Mouse (Mus musculus) hindbrain, embryonic 12.5 days (tissue): ENCODE data around the gene Col13a1. TPM values are rescaled to one million over a fixed set of nuclear protein-coding genes. Genes with fewer than 3 reads are reported as not detected.

ENCODE experiments used
- ATAC-seq: fragments of 200-750 bp; cut with Nextera tagmentation; 2 replicates; pipeline ENCODE4 v1.8.0; 2017; ENCODE audit warnings: moderate TSS enrichment; ENCODE audit not compliant: low FRiP score
- H3K27ac ChIP-seq: fragments of 300-500 bp; sonication (generic); 2 replicates; pipeline ENCODE4 v1.5.1; 2016; ENCODE audit warnings: mild to moderate bottlenecking
- H3K27me3 ChIP-seq: fragments of 300-500 bp; sonication (generic); 2 replicates; pipeline ENCODE4 v1.6.1; 2016; ENCODE audit warnings: mild to moderate bottlenecking
- H3K36me3 ChIP-seq: fragments of 300-500 bp; sonication (generic); 2 replicates; pipeline ENCODE4 v1.6.1; 2016; ENCODE audit warnings: mild to moderate bottlenecking
- H3K4me1 ChIP-seq: fragments of 300-500 bp; sonication (generic); 2 replicates; pipeline ENCODE4 v1.6.1; 2016
- H3K4me2 ChIP-seq: fragments of 300-500 bp; sonication (generic); replicated peaks from 2 replicates; pipeline ENCODE4 v1.6.1; 2016; ENCODE audit warnings: mild to moderate bottlenecking
- H3K4me3 ChIP-seq: fragments of 300-500 bp; sonication (generic); 2 replicates; pipeline ENCODE4 v1.5.1; 2016; ENCODE audit warnings: mild to moderate bottlenecking
- H3K9ac ChIP-seq: fragments of 300-500 bp; sonication (generic); 2 replicates; pipeline ENCODE4 v1.6.1; 2016; ENCODE audit warnings: mild to moderate bottlenecking, moderate library complexity
- H3K9me3 ChIP-seq: fragments of 300-500 bp; sonication (generic); replicated peaks from 2 replicates; pipeline ENCODE4 v1.6.1; 2016; ENCODE audit warnings: mild to moderate bottlenecking
- WGBS: fragments of 180-500 bp; shearing (Covaris S2); methylation state at CpG from one replicate; pipeline ENCODE4 v1.1.7; 2016; 5-methylcytosine and 5-hydroxymethylcytosine counted together
- polyA plus RNA-seq: library from polyadenylated mRNA; unstranded; fragments of >200 nt; fragmentation: Nextera tagmentation; extraction: Ambion mirVana; gene quantifications from 2 replicates; pipeline ENCODE4 v1.2.1, GENCODE M21; 2016

Col13a1 gene
- polyA plus RNA-seq, 1 experiment from 2014 or later, result 3.2 TPM

DNA sequence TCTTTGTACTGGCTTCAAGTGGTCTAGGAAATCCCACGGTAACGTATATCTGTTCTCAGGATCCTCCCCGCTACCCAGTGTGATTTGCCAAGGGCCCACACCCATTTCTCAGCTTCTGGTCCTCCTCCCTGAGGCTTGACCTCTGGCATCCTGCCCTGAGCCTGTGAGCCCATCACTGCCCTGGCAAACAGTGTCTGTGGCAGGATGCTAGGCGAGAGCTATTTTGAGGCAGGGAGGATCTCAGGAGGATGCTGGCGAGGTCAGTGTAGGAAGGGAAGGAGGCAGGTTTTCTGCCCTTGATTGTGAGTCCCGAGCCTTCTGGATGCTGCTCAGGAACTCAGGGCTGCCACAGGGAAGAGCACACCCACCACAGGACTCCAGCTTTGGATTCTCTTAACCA, 22.2 kb downstream of the Col13a1 start:
- H3K4me1 ChIP-seq, result peaks cover 3% of the 10 kb centered on the region; the same call in 1 of the 2 replicates
- H3K4me2 ChIP-seq, result no peak overlapping the region
- H3K36me3 ChIP-seq, result no peaks in the 10 kb centered on the region
- no peak overlapping the region for H3K27ac ChIP-seq
- H3K4me3 ChIP-seq, result no peak overlapping the region
- H3K9me3 ChIP-seq, result no peaks in the 10 kb centered on the region
- no peak for ATAC-seq
- 73% methylated on average over 6 of the region's 6 CpGs for WGBS
- H3K27me3 ChIP-seq, result no peaks in the 10 kb centered on the region
- no peak overlapping the region for H3K9ac ChIP-seq

DNA sequence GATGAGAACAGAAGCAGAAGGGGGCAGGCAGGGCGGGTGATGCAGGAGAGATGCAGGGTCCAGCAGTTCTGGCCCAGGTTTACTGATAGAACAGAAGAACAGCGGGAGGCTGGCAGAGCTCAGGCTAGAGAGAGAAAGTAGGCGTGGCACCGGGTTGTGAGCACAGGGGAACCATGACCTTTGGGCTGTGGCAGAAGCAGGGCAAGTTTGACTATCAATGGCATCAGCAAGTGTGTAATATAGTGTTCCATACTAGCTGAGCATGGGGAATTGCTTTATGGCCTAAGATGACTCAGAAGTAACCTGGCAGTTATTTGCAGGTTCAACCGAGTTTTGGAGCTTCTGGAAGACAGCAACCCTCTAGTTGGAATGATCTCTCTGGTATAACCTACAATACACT, 25.0 kb downstream of the Col13a1 start:
- Histone ChIP-seq H3K9ac (no peak overlapping the region), H3K27ac (no peak overlapping the region), H3K27me3 (no peaks in the 10 kb centered on the region), H3K4me2 (no peak overlapping the region), H3K36me3 (no peaks in the 10 kb centered on the region), H3K4me1 (peaks cover 3% of the 10 kb centered on the region; the same call in 1 of the 2 replicates), H3K9me3 (no peaks in the 10 kb centered on the region), H3K4me3 (no peak overlapping the region)
- ATAC-seq, result no peak
- 62% methylated on average over 5 of the region's 5 CpGs for WGBS

DNA sequence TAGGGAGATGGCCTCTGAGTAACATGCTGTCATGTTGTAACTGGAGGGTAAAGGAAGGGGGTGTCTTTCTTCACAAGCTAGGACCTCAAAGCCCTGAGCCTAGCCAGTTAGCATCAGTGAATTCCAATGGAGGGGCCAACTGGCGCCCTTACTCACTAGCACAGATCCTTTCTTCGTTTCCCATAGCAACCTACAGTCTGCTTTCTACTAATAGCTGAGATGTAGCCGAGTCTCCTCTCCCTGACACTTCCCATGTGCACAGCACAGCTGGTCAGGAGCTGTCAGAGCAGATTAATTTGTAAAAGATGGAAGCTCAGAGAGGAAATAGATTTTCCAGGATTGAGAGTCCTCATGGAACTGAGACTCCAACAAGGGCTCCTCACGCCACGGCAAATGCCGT, 29.4 kb downstream of the Col13a1 start:
- H3K36me3 ChIP-seq, result no peaks in the 10 kb centered on the region
- no peaks in the 10 kb centered on the region for H3K9me3 ChIP-seq
- H3K4me2 ChIP-seq, result no peak overlapping the region
- H3K27me3 ChIP-seq, result no peaks in the 10 kb centered on the region
- no peak overlapping the region for H3K9ac ChIP-seq
- 58% methylated on average over 6 of the region's 6 CpGs for WGBS
- no peak for ATAC-seq
- H3K4me3 ChIP-seq, result no peak overlapping the region
- no peak overlapping the region for H3K27ac ChIP-seq
- peaks cover 3% of the 10 kb centered on the region; the same call in 1 of the 2 replicates for H3K4me1 ChIP-seq

DNA sequence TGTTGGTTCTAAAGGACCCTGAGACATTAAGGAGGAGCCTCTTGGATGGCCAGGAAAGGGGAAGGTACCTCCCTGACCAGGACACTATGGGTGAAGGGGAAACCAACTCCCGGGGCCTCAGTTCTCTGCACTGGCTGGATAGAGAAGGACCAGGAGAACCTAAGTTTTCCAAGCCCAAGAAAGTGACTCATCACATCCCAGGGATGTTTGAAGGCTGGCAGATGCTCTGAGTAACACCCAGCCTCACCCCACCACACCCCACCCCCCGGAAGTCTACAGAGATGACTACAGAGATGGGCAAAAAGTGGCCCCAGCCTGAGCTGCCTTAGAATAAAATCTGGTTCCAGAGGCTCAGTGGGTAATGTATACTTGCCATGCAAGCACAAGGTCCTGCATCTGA, 34.5 kb downstream of the Col13a1 start:
- no peak for ATAC-seq
- no peaks in the 10 kb centered on the region for H3K36me3 ChIP-seq
- H3K27me3 ChIP-seq, result 0 out of 2 replicates have a peak, but pooled peaks cover 1% of the 10 kb centered on the region
- 98% methylated on average over 2 of the region's 2 CpGs for WGBS
- H3K4me1 ChIP-seq, result no peaks in the 10 kb centered on the region
- no peak overlapping the region for H3K4me3 ChIP-seq
- H3K9ac ChIP-seq, result no peak overlapping the region
- no peak overlapping the region for H3K27ac ChIP-seq
- no peaks in the 10 kb centered on the region for H3K9me3 ChIP-seq
- no peak overlapping the region for H3K4me2 ChIP-seq

DNA sequence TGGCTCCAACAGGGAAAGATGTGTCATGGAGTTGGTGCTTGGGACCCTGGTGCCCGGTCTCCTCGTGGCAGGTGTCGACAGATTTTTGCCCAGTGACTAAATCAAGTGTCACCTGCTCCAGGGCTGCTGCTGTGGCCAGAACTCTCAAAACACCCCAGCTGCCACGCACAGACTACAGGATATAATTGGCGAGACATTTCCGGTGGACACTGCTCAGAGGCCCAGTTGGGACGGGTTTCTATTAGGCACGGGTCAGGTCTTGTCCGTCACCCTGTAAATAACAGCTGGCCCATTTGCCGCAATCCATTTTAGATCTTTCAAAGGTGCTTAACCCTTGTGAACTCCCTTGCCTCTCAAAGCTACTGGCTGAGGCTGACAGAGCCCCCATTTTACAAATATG, 35.4 kb downstream of the Col13a1 start:
- ATAC-seq, result no peak
- Histone ChIP-seq H3K4me2 (no peak overlapping the region), H3K9ac (no peak overlapping the region), H3K9me3 (no peaks in the 10 kb centered on the region), H3K4me3 (no peak overlapping the region), H3K4me1 (no peaks in the 10 kb centered on the region), H3K36me3 (no peaks in the 10 kb centered on the region), H3K27ac (no peak overlapping the region), H3K27me3 (peaks cover 10% of the 10 kb centered on the region)
- WGBS, result 42% methylated on average over 10 of the region's 10 CpGs

DNA sequence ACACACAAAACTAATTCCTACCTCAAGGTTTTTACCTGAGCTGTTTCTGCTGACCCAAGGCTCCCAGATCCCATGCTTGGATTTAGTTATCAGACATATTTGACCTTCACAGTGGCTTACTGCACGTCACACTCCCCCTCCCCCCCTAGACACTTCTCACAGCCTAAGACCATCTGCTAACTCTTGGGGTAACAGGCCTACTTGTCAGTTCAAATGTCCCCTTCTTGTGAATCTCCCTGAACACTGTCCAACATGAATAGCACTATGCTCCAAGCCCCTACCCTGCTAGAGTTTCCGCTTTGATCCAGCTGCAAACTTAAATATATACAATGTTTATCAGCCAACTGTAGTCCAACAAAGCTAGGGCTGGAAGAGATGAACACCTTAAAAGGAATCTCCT, 36.2 kb downstream of the Col13a1 start:
- no peaks in the 10 kb centered on the region for H3K4me1 ChIP-seq
- H3K27ac ChIP-seq, result no peak overlapping the region
- H3K9ac ChIP-seq, result no peak overlapping the region
- peaks cover 15% of the 10 kb centered on the region for H3K27me3 ChIP-seq
- no peak overlapping the region for H3K4me3 ChIP-seq
- H3K9me3 ChIP-seq, result no peaks in the 10 kb centered on the region
- no peaks in the 10 kb centered on the region for H3K36me3 ChIP-seq
- ATAC-seq, result no peak
- H3K4me2 ChIP-seq, result no peak overlapping the region
- WGBS, result 69% methylated on average over 2 of the region's 2 CpGs

DNA sequence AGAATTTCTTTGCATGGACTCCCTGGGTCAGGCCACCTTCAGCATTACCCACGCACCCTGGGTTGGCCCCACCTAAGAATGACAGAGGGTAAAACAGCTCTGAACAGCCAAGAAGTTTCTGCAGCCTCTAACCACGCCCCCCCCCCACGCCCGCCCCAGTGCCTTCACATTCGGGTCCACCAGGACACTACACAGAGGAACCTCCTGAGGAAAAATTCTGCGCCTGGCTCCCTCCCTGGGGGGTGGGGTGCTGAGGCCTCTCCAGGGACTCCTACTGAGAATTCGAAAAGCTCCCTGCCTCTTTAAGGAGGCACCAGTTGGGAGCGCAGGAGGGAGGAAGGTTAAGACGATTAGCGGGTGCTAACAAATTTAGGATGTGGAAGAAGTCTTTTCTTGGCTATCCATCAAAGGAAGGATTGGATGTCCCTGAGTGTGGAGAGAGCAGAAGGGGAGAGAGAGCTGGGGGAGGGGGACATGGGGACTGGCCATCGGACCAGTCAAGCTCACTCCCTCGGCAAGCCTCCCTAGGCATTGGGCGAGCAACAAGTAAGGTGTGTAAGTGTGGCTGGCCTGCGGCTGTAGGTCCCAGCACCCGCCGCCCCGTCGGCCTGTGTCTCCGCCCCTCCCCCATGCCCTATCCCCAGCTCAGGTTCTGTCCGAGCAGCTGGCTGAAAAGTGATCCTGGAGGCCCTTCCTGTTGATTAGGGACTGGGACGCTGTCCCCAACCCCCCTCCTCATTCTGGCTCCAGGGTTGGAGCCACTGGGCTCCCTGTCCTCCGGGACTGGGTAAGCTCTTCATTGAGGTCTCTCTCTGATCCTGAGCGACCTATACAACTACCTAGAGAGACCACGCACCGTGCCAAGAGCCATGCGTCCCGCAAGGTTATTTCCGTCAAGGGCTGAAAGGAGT, 42.4 kb downstream of the Col13a1 start:
- Histone ChIP-seq H3K27me3 (peaks cover 51% of the 10 kb centered on the region), H3K27ac (no peak overlapping the region), H3K9ac (no peak overlapping the region), H3K4me2 (peak overlapping the region; percentile 46), H3K9me3 (no peaks in the 10 kb centered on the region), H3K36me3 (no peaks in the 10 kb centered on the region), H3K4me3 (no peak overlapping the region), H3K4me1 (peaks cover 11% of the 10 kb centered on the region)
- no peak for ATAC-seq
- WGBS, result 4% methylated on average over 28 of the region's 28 CpGs

DNA sequence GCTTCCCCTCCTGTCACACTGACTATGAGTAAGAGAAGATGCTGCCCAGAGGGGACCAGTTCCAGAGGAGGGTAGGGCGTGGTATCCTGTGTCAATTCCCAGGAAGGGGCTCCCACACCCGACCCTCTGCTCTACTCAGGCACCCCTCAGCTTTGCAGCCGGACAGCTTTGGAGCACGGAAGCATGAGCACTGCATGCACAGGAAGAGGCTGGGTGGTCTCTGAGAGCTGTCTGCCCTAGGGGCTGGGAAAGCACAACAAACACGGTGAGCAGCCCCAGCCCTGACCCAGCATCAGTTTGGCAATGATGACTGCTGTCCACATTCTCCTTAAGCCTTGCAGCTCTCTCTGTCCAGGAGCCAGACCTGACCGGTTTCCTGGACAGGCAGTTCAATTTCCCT, 47.2 kb downstream of the Col13a1 start:
- Histone ChIP-seq H3K36me3 (no peaks in the 10 kb centered on the region), H3K4me1 (peaks cover 21% of the 10 kb centered on the region), H3K27ac (no peak overlapping the region), H3K9ac (no peak overlapping the region), H3K9me3 (no peaks in the 10 kb centered on the region), H3K4me2 (no peak overlapping the region), H3K4me3 (no peak overlapping the region), H3K27me3 (peaks cover 34% of the 10 kb centered on the region)
- no peak for ATAC-seq
- WGBS, result 57% methylated on average over 6 of the region's 6 CpGs

DNA sequence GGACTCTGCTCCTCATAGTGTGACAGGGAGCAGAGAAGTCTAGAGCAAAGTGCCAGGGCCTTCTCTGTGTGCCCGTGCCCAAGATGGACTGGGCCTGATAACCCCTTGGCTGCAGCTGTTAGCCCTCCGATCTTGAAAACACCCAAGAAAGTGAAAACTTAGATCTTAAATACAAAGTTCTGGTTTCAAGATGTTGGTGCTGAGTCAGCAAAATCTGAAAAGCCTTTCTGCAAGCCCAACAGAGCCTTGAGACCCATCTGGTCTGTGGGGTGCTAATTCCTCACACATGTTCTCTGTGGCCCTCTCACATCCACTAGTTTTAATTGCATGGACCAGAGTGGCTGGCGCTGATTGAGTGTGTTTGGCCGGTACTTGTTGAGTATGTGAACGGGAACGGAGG, 49.0 kb downstream of the Col13a1 start:
- 67% methylated on average over 6 of the region's 6 CpGs for WGBS
- Histone ChIP-seq H3K4me2 (no peak overlapping the region), H3K9me3 (no peaks in the 10 kb centered on the region), H3K27me3 (peaks cover 17% of the 10 kb centered on the region), H3K9ac (no peak overlapping the region), H3K4me3 (no peak overlapping the region), H3K4me1 (peaks cover 14% of the 10 kb centered on the region), H3K27ac (no peak overlapping the region), H3K36me3 (no peaks in the 10 kb centered on the region)
- no peak for ATAC-seq

DNA sequence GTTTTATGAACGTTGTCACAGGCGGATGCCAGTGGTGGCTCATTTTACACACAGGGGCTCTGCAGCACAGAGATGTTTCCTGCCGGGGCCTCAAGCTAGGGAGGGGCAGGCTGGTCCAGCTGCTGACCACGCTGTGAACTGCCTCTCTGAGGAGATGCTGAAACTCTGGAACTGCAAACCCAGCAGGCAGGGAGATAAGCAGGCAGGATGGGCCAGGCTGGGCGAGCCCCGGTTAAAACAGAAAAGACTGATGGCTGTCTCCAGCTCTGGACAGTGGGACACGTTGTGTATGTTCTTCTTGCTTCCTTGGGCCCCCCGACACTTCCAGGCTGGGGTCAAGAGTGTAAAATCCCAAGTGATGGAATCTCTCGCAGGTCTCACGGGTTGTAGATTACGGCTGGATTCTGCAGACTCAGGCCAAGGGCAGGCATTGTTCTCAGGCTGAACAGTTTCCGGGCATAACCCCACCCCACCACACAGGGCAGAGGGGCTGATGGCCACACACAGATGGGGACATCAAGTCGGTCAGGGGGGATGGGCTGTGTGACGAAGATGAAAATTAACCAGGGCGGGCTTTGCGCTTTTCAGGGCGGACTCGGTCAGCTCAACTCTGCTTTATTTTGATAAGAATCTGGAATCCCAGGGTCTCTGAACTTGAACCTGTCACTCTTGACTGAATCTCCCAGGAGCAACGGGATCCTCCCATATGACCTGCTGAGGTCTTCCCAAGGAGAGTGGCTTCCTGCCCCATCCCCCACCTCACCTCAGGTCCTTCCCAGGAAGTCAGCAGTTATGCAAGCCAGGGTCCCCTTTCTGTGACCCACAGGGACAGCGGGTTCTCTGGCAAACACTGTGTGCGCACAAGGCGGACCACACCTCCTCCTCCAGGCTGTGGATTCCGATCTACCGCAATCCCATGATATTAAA, 49.9 kb downstream of the Col13a1 start:
- H3K4me3 ChIP-seq, result no peak overlapping the region
- H3K4me2 ChIP-seq, result peak overlapping the region; percentile 31
- H3K9ac ChIP-seq, result no peak overlapping the region
- ATAC-seq, result no peak; the same call in 1 of the 2 replicates
- H3K9me3 ChIP-seq, result no peaks in the 10 kb centered on the region
- peaks cover 11% of the 10 kb centered on the region for H3K27me3 ChIP-seq
- H3K27ac ChIP-seq, result no peak overlapping the region
- no peaks in the 10 kb centered on the region for H3K36me3 ChIP-seq
- WGBS, result 10% methylated on average over 24 of the region's 24 CpGs
- H3K4me1 ChIP-seq, result peaks cover 14% of the 10 kb centered on the region

DNA sequence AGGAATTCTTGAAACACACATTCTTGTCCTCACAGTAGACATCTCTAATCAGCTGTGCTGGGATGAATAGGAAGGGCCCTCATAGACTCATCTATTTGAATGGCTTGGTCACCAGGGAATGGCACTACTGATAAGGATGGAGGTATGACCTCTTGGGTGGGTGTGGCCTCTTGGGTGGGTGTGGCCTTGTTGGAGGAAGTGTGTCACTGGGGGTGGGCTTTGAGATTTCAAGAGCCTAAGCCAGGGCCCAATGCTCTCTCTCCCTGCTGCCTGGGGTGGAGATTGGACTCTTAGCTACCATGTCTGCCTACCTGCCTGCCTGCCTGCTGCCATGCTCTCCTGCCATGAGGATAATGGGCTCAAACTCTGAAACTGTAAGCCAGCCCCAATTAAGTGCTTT, 53.2 kb downstream of the Col13a1 start:
- peaks cover 19% of the 10 kb centered on the region for H3K4me1 ChIP-seq
- no peak overlapping the region for H3K9ac ChIP-seq
- H3K4me2 ChIP-seq, result no peak overlapping the region
- H3K36me3 ChIP-seq, result no peaks in the 10 kb centered on the region
- no peak overlapping the region for H3K4me3 ChIP-seq
- H3K9me3 ChIP-seq, result no peaks in the 10 kb centered on the region
- H3K27ac ChIP-seq, result no peak overlapping the region
- peaks cover 9% of the 10 kb centered on the region for H3K27me3 ChIP-seq
- no peak for ATAC-seq

DNA sequence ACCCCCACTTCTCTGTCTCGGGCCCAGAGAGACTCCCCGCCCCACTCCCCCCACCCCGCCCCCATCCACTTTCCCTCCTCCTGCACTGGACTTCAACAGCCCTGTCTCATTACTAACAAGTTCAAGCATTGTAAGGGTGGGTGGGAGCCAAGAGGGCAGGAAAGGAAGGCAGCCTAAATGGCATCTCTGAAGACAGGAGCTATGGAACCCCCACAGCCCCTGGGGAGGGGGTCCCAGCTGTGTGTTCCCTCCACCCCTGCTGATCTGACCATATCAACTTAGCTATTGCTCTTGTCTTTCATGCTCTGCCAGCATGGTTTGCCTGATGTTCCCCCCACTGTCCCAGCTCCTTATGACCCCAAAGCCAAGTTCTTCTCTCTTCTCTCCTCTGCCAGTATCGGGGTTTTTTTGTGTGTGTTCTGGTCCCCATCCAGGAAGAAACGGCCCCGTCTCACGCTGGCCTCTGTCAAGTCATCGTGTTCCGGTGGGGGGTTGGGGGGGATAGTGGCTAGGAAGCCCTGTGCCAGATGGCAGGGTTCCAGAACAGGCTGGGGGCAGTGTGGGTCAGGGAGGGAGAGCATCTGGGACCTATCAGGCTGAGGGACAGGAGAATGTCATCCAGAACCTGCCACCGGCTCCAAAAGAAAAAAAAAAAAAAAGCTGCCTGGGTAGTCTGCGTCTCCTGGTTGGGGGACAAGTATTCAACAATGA, 58.1 kb downstream of the Col13a1 start:
- Histone ChIP-seq H3K4me2 (no peak overlapping the region), H3K9me3 (no peaks in the 10 kb centered on the region), H3K4me3 (no peak overlapping the region), H3K27ac (no peak overlapping the region), H3K36me3 (no peaks in the 10 kb centered on the region), H3K4me1 (peaks cover 11% of the 10 kb centered on the region), H3K9ac (no peak overlapping the region), H3K27me3 (no peaks in the 10 kb centered on the region)
- ATAC-seq, result no peak
- WGBS, result 43% methylated on average over 9 of the region's 11 CpGs
